Mouse (Mus musculus): ENCODE measurements at regions not wholly inside any gene's neighbourhood (a gene's known extent, or its start where the extent isn't known, plus 50 kb on each side); places are given as distances from the start of the nearest gene placed in this dataset.

- TF ChIP-seq TAL1 (IDR thresholded peaks at IDR 0.05; ENCODE audit: low read length) (no peak), GATA1 (IDR thresholded peaks at IDR 0.05; ENCODE audit: low read length) (no peak)
Measured at GRCm38 (mm10) chr10:91613794-91614479, 432.8 kb upstream of the Tmpo start.
